Mouse (Mus musculus) midbrain, embryonic 15.5 days (tissue): ENCODE results near the gene Gfm2. TPM values are rescaled to one million over a fixed set of nuclear protein-coding genes. Genes with fewer than 3 reads are reported as not detected.
A peak's percentile ranks its signal among the peaks of the same experiment; 100 is the strongest.

Source experiments
- ATAC-seq: fragments of 200-750 bp; cut with Nextera tagmentation; replicated peaks from 2 replicates; pipeline ENCODE4 v1.8.0; 2017; ENCODE audit warnings: moderate TSS enrichment
- H3K27ac ChIP-seq: fragments of 300-500 bp; sonication (generic); 2 replicates; pipeline ENCODE4 v1.5.1; 2015; ENCODE audit warnings: mild to moderate bottlenecking, inconsistent platforms
- H3K27me3 ChIP-seq: fragments of 300-500 bp; sonication (generic); replicated peaks from 2 replicates; pipeline ENCODE4 v1.6.1; 2015; ENCODE audit warnings: inconsistent platforms
- H3K36me3 ChIP-seq: fragments of 300-500 bp; sonication (generic); replicated peaks from 2 replicates; pipeline ENCODE4 v1.6.1; 2015; ENCODE audit warnings: inconsistent platforms
- H3K4me1 ChIP-seq: fragments of 300-500 bp; sonication (generic); 2 replicates; pipeline ENCODE4 v1.6.1; 2015; ENCODE audit warnings: inconsistent platforms
- H3K4me2 ChIP-seq: fragments of 300-500 bp; sonication (generic); 2 replicates; pipeline ENCODE4 v1.6.1; 2015; ENCODE audit warnings: inconsistent platforms, mild to moderate bottlenecking, moderate library complexity
- H3K4me3 ChIP-seq: fragments of 300-500 bp; sonication (generic); 2 replicates; pipeline ENCODE4 v1.5.1; 2015; ENCODE audit warnings: mild to moderate bottlenecking, inconsistent platforms
- H3K9ac ChIP-seq: fragments of 300-500 bp; sonication (generic); 2 replicates; pipeline ENCODE4 v1.6.1; 2015; ENCODE audit warnings: mild to moderate bottlenecking, inconsistent platforms
- H3K9me3 ChIP-seq: fragments of 300-500 bp; sonication (generic); 2 replicates; pipeline ENCODE4 v1.6.1; 2016; ENCODE audit warnings: inconsistent platforms
- WGBS: fragments of 180-500 bp; shearing (Covaris S2); methylation state at CpG from one replicate; pipeline ENCODE4 v1.1.7; 2015; ENCODE audit warnings: mixed read lengths; 5-methylcytosine and 5-hydroxymethylcytosine counted together
- polyA plus RNA-seq: library from polyadenylated mRNA; unstranded; fragments of >200 nt; fragmentation: Nextera tagmentation; extraction: Ambion mirVana; gene quantifications from 2 replicates; pipeline ENCODE4 v1.2.1, GENCODE M21; 2015

Gfm2 gene
- polyA plus RNA-seq, 1 experiment from 2014 or later, result 36.4 TPM

GRCm38 (mm10) chr13:97214583-97215268 lies 77.0 kb downstream of the Gfm2 start:
- no peak for ATAC-seq
- Histone ChIP-seq H3K27me3 (no peaks in the 10 kb centered on the region), H3K4me2 (no peak overlapping the region), H3K27ac (no peak overlapping the region), H3K9ac (no peak overlapping the region), H3K4me1 (peaks cover 15% of the 10 kb centered on the region), H3K36me3 (no peaks in the 10 kb centered on the region), H3K9me3 (no peaks in the 10 kb centered on the region), H3K4me3 (no peak overlapping the region)
- 54% methylated on average over 3 of the region's 3 CpGs for WGBS

GRCm38 (mm10) chr13:97215563-97215962 lies 77.8 kb downstream of the Gfm2 start:
- Histone ChIP-seq H3K4me3 (no peak overlapping the region), H3K27me3 (no peaks in the 10 kb centered on the region), H3K9me3 (no peaks in the 10 kb centered on the region), H3K9ac (no peak overlapping the region), H3K36me3 (no peaks in the 10 kb centered on the region), H3K27ac (no peak overlapping the region), H3K4me2 (no peak overlapping the region), H3K4me1 (peaks cover 15% of the 10 kb centered on the region)
- peak; percentile 57 for ATAC-seq
- WGBS, result 34% methylated on average over 4 of the region's 4 CpGs

- H3K4me3 ChIP-seq, result no peak overlapping the region
- H3K4me2 ChIP-seq, result no peak overlapping the region
- no peak for ATAC-seq
- no peak overlapping the region for H3K27ac ChIP-seq
- H3K9me3 ChIP-seq, result no peaks in the 10 kb centered on the region
- no peaks in the 10 kb centered on the region for H3K27me3 ChIP-seq
- H3K36me3 ChIP-seq, result no peaks in the 10 kb centered on the region
- no peak overlapping the region for H3K9ac ChIP-seq
- H3K4me1 ChIP-seq, result peaks cover 15% of the 10 kb centered on the region
- 81% methylated on average over 5 of the region's 5 CpGs for WGBS
Measured at GRCm38 (mm10) chr13:97216196-97216595, 78.5 kb downstream of the Gfm2 start.

DNA sequence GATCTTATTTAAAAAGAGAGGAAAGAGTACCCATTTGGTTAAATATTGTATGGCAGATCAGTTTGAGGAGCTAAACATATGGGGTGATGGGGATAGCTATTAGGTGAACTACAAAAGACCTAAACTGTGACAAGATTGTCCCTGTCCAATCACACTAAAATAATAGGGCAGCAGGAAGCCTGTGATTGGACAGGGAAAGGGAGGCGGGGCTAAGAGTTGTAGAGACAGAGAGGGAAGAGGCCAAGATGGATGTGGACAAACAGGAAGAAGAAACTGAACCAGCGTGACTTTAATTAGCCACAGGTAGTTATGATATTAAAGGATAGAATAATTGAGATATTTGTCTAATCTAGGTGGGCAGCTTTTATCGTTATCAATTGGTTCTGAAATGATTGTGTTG lies 82.3 kb downstream of the Gfm2 start:
- H3K27ac ChIP-seq, result no peak overlapping the region
- WGBS, result 90% methylated on average over 3 of the region's 3 CpGs
- no peaks in the 10 kb centered on the region for H3K9me3 ChIP-seq
- no peaks in the 10 kb centered on the region for H3K27me3 ChIP-seq
- H3K4me3 ChIP-seq, result no peak overlapping the region
- peaks cover 7% of the 10 kb centered on the region for H3K4me1 ChIP-seq
- H3K9ac ChIP-seq, result no peak overlapping the region
- no peaks in the 10 kb centered on the region for H3K36me3 ChIP-seq
- no peak overlapping the region for H3K4me2 ChIP-seq
- no peak for ATAC-seq

DNA sequence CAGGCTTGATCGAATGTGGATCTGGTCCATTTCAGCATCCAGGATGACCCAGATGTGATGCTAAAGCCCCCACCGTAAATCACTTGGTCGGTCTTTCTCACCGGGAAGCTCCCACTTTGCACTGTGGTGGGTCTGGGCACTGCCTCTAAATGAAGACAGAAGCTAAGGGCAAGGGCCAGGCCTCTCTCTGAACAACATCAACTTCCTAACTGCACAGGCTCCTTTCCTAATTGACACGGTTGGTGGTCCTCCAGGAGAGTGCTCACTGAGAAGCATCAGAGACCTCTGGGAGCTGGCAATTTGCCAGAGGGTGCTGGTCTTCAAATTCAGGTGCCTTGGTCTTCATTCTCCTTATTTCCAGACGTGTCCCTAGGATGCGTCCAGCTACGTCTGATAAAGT lies 86.1 kb downstream of the Gfm2 start:
- Histone ChIP-seq H3K4me3 (no peak overlapping the region), H3K27ac (no peak overlapping the region), H3K9me3 (no peaks in the 10 kb centered on the region), H3K36me3 (no peaks in the 10 kb centered on the region), H3K27me3 (no peaks in the 10 kb centered on the region), H3K4me2 (no peak overlapping the region), H3K9ac (no peak overlapping the region), H3K4me1 (no peaks in the 10 kb centered on the region)
- no peak for ATAC-seq
- 86% methylated on average over 8 of the region's 8 CpGs for WGBS

- Histone ChIP-seq H3K36me3 (no peaks in the 10 kb centered on the region), H3K9me3 (no peaks in the 10 kb centered on the region), H3K9ac (no peak overlapping the region), H3K27me3 (no peaks in the 10 kb centered on the region), H3K27ac (no peak overlapping the region), H3K4me3 (no peak overlapping the region), H3K4me1 (no peaks in the 10 kb centered on the region), H3K4me2 (no peak overlapping the region)
- 76% methylated on average over 10 of the region's 10 CpGs for WGBS
- ATAC-seq, result no peak
Measured at GRCm38 (mm10) chr13:97224341-97224982, 86.7 kb downstream of the Gfm2 start.

GRCm38 (mm10) chr13:97225130-97225529 lies 87.4 kb downstream of the Gfm2 start:
- H3K9ac ChIP-seq, result no peak overlapping the region
- H3K9me3 ChIP-seq, result no peaks in the 10 kb centered on the region
- H3K4me3 ChIP-seq, result no peak overlapping the region
- H3K27ac ChIP-seq, result no peak overlapping the region
- WGBS, result 81% methylated on average over 17 of the region's 17 CpGs
- H3K4me2 ChIP-seq, result no peak overlapping the region
- no peaks in the 10 kb centered on the region for H3K4me1 ChIP-seq
- H3K36me3 ChIP-seq, result no peaks in the 10 kb centered on the region
- no peaks in the 10 kb centered on the region for H3K27me3 ChIP-seq
- no peak for ATAC-seq

DNA sequence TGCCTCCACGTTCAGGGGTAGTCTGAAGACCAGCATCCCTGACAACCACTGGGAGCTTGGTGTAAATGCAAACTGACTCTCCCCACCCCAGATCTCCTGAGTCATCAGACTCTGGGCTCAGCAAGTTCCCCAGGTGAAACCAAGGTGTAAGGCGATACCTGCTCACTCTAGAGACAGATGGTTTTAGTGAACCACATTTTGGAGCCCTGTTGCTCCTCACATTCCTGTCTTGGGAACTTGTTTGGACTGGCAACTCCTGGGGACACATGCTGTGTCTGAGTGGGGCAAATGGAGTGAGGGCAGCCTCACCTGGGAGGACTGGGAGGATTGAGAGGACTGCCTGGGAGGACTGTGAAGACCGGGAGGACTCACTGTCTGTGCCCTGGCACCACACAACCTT lies 90.1 kb downstream of the Gfm2 start:
- no peaks in the 10 kb centered on the region for H3K9me3 ChIP-seq
- ATAC-seq, result no peak
- H3K27me3 ChIP-seq, result no peaks in the 10 kb centered on the region
- H3K36me3 ChIP-seq, result no peaks in the 10 kb centered on the region
- 93% methylated on average over 3 of the region's 3 CpGs for WGBS
- no peak overlapping the region for H3K4me3 ChIP-seq
- no peak overlapping the region for H3K4me2 ChIP-seq
- no peak overlapping the region for H3K9ac ChIP-seq
- H3K27ac ChIP-seq, result no peak overlapping the region
- no peaks in the 10 kb centered on the region for H3K4me1 ChIP-seq

DNA sequence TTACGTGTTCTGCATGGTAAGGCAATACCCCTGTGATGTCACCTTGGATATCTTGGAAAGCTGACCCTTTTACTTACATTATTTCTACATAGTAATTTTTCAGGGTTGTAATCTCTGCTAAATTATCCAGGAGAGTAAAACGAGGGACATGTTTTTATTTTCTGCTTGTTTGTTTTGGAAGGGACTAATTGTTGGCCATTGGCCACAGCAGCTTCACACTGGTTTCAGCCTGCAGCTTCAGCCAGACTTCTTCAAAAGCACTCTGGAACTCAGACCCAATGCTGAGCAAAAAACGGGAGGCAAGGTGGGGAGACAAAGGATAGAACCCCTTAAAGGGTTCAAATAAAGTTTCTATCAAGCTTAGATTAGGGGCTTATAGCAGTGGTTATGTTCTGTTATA lies 92.4 kb downstream of the Gfm2 start:
- 80% methylated on average over 3 of the region's 3 CpGs for WGBS
- ATAC-seq, result no peak
- H3K9me3 ChIP-seq, result no peaks in the 10 kb centered on the region
- H3K4me2 ChIP-seq, result no peak overlapping the region
- no peaks in the 10 kb centered on the region for H3K36me3 ChIP-seq
- H3K27me3 ChIP-seq, result no peaks in the 10 kb centered on the region
- H3K27ac ChIP-seq, result no peak overlapping the region
- no peak overlapping the region for H3K9ac ChIP-seq
- peaks cover 3% of the 10 kb centered on the region; the same call in 1 of the 2 replicates for H3K4me1 ChIP-seq
- no peak overlapping the region for H3K4me3 ChIP-seq

Other genes with a start within 250 kb of the Gfm2 start
- 0.08 and 0.14 TPM in 2 replicates for gene Gcnt4, start 213.2 kb upstream of the Gfm2 start, polyA plus RNA-seq
- not detected in 2 replicates for gene 1700029F12Rik, start 103.6 kb upstream of the Gfm2 start, polyA plus RNA-seq
- gene Fam169a, start 70.7 kb upstream of the Gfm2 start, polyA plus RNA-seq, result 27.2 and 31.7 TPM in 2 replicates
- gene Gm6169, start 38.7 kb upstream of the Gfm2 start, polyA plus RNA-seq, result 0.64 and 0.77 TPM in 2 replicates
- gene Nsa2, start within 50 bp of the Gfm2 start, polyA plus RNA-seq, result 33.0 and 35.2 TPM in 2 replicates
- gene Hexb, start 60.4 kb downstream of the Gfm2 start, polyA plus RNA-seq, result 35.8 and 43.1 TPM in 2 replicates
- 76.1 and 81.9 TPM in 2 replicates for gene Enc1, start 103.2 kb downstream of the Gfm2 start, polyA plus RNA-seq